Mouse (Mus musculus): ENCODE results near the gene Ldb2. TPM values are rescaled to one million over a fixed set of nuclear protein-coding genes. Genes with fewer than 3 reads are reported as not detected.

Ldb2 gene
- polyA plus RNA-seq, 1 experiment from 2014 or later: 72.1 TPM

GRCm38 (mm10) chr5:44676145-44676754 lies 123.2 kb downstream of the Ldb2 start:
- Histone ChIP-seq H3K4me3 (ENCODE audit: low read depth, low read length) (no peak overlapping the region), H3K27ac (ENCODE audit: low read depth, low read length) (no peak overlapping the region), H3K4me1 (ENCODE audit: control insufficient read depth, insufficient read depth, low read length) (peaks cover 14% of the 10 kb centered on the region), H3K9me3 (replicated peaks; ENCODE audit: control insufficient read depth, low read length) (no peaks in the 10 kb centered on the region), H3K9ac (ENCODE audit: low read length) (no peak overlapping the region), H3K27me3 (replicated peaks; ENCODE audit: control insufficient read depth, insufficient read depth, low read length) (no peaks in the 10 kb centered on the region), H3K4me2 (ENCODE audit: low read length) (no peak overlapping the region), H3K36me3 (ENCODE audit: control insufficient read depth, insufficient read depth, low read length) (no peaks in the 10 kb centered on the region)
- 32% methylated on average over 5 of the region's 5 CpGs for WGBS
- ATAC-seq (peak; percentile 76), DNase-seq (ENCODE audit: low spot score) (peak; percentile 76)

DNA sequence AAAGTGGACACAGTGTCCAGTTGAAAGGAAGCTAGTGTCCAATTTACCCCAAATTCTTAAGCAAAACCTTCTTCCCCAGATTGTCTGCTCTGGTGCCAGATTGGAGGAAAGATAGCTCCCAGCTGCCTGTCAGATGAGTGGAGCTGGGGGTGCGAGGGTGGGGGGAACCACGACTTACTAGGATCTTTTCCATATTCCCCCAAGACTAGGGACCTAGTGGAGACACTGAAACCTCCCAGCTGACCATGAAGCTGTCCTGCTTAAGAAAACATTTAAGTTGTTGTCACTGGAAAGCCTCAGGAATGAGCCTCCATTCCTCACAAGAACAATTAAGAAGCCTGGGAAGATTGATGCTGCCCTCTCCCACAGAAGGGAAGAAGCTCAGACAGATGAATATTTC lies 129.1 kb downstream of the Ldb2 start:
- no peaks in the 10 kb centered on the region for H3K36me3 ChIP-seq (ENCODE audit: control insufficient read depth, insufficient read depth, low read length)
- no peaks in the 10 kb centered on the region for H3K27me3 ChIP-seq (replicated peaks; ENCODE audit: control insufficient read depth, insufficient read depth, low read length)
- no peak overlapping the region for H3K27ac ChIP-seq (ENCODE audit: low read depth, low read length)
- no peaks in the 10 kb centered on the region for H3K9me3 ChIP-seq (replicated peaks; ENCODE audit: control insufficient read depth, low read length)
- 81% methylated on average over 2 of the region's 2 CpGs for WGBS
- DNase-seq (ENCODE audit: low spot score) (no peak), ATAC-seq (no peak)
- no peak overlapping the region for H3K4me3 ChIP-seq (ENCODE audit: low read depth, low read length)
- H3K4me1 ChIP-seq (ENCODE audit: control insufficient read depth, insufficient read depth, low read length): no peaks in the 10 kb centered on the region; the same call in 1 of the 2 replicates
- H3K9ac ChIP-seq (ENCODE audit: low read length): no peak overlapping the region
- no peak overlapping the region for H3K4me2 ChIP-seq (ENCODE audit: low read length)

DNA sequence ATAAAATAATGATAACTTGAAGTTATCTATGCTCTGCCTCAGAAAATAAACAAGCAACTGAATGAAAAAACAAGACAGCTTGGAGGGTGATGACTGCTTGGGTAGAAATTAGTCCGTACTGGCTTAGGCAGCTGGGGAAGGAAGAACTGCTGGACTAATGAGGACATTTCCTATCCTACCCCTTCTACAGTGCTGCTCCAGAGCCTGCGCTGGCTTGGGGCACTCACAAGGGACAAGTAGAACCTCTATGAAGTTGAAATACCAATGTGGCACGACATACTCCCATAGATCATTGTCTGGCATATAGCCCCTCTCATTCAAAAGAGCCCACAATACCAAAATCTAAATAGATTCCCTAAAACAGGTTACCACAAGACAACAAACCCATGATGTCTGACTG lies 131.6 kb downstream of the Ldb2 start:
- H3K27ac ChIP-seq (ENCODE audit: low read depth, low read length): peak overlapping the region; percentile 44; the same call in 1 of the 2 replicates
- ATAC-seq (peak; percentile 18; the same call in 1 of the 2 replicates), DNase-seq (ENCODE audit: low spot score) (no peak)
- H3K9ac ChIP-seq (ENCODE audit: low read length): no peak overlapping the region
- WGBS: 86% methylated on average over 3 of the region's 3 CpGs
- no peak overlapping the region for H3K4me2 ChIP-seq (ENCODE audit: low read length)
- no peaks in the 10 kb centered on the region for H3K9me3 ChIP-seq (replicated peaks; ENCODE audit: control insufficient read depth, low read length)
- H3K27me3 ChIP-seq (replicated peaks; ENCODE audit: control insufficient read depth, insufficient read depth, low read length): no peaks in the 10 kb centered on the region
- no peaks in the 10 kb centered on the region for H3K36me3 ChIP-seq (ENCODE audit: control insufficient read depth, insufficient read depth, low read length)
- H3K4me3 ChIP-seq (ENCODE audit: low read depth, low read length): no peak overlapping the region
- no peaks in the 10 kb centered on the region; the same call in 1 of the 2 replicates for H3K4me1 ChIP-seq (ENCODE audit: control insufficient read depth, insufficient read depth, low read length)

GRCm38 (mm10) chr5:44667383-44667782 lies 132.1 kb downstream of the Ldb2 start:
- Histone ChIP-seq H3K36me3 (ENCODE audit: control insufficient read depth, insufficient read depth, low read length) (no peaks in the 10 kb centered on the region), H3K9me3 (replicated peaks; ENCODE audit: control insufficient read depth, low read length) (no peaks in the 10 kb centered on the region), H3K27ac (ENCODE audit: low read depth, low read length) (peak overlapping the region; percentile 44; the same call in 1 of the 2 replicates), H3K9ac (ENCODE audit: low read length) (no peak overlapping the region), H3K4me3 (ENCODE audit: low read depth, low read length) (no peak overlapping the region), H3K27me3 (replicated peaks; ENCODE audit: control insufficient read depth, insufficient read depth, low read length) (no peaks in the 10 kb centered on the region), H3K4me1 (ENCODE audit: control insufficient read depth, insufficient read depth, low read length) (no peaks in the 10 kb centered on the region; the same call in 1 of the 2 replicates), H3K4me2 (ENCODE audit: low read length) (no peak overlapping the region)
- DNase-seq (ENCODE audit: low spot score) (peak; percentile 56), ATAC-seq (peak; percentile 68)
- 73% methylated on average over 10 of the region's 10 CpGs for WGBS

DNA sequence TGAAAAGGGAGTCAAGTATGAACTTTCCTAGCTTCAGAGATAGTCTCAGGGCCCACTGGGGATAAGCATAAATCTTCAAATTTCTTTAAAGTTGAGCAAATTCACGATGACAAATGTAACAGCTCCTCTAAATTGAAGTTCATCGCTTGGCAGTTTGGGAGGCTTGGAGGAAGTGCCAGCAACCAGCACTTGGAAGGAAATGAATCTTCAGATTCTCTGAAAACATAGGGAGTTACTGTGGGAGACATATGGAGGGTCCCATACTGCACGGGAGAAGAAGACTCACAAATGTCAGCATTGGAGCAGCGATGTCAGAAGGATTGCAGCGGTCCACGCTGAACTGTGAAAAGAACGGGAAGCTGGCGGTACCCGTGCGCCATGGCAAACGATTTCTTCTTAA lies 139.8 kb downstream of the Ldb2 start:
- Histone ChIP-seq H3K4me1 (ENCODE audit: control insufficient read depth, insufficient read depth, low read length) (0 out of 2 replicates have a peak, but pooled peaks cover 2% of the 10 kb centered on the region), H3K27me3 (replicated peaks; ENCODE audit: control insufficient read depth, insufficient read depth, low read length) (no peaks in the 10 kb centered on the region), H3K27ac (ENCODE audit: low read depth, low read length) (no peak overlapping the region), H3K36me3 (ENCODE audit: control insufficient read depth, insufficient read depth, low read length) (no peaks in the 10 kb centered on the region), H3K9ac (ENCODE audit: low read length) (no peak overlapping the region), H3K4me2 (ENCODE audit: low read length) (no peak overlapping the region), H3K9me3 (replicated peaks; ENCODE audit: control insufficient read depth, low read length) (no peaks in the 10 kb centered on the region), H3K4me3 (ENCODE audit: low read depth, low read length) (no peak overlapping the region)
- DNase-seq (ENCODE audit: low spot score) (peak; percentile 38), ATAC-seq (no peak)
- WGBS: 84% methylated on average over 11 of the region's 11 CpGs

- Histone ChIP-seq H3K4me3 (ENCODE audit: low read depth, low read length) (no peak overlapping the region), H3K36me3 (ENCODE audit: control insufficient read depth, insufficient read depth, low read length) (no peaks in the 10 kb centered on the region), H3K4me2 (ENCODE audit: low read length) (no peak overlapping the region), H3K27ac (ENCODE audit: low read depth, low read length) (no peak overlapping the region), H3K9ac (ENCODE audit: low read length) (no peak overlapping the region), H3K9me3 (replicated peaks; ENCODE audit: control insufficient read depth, low read length) (no peaks in the 10 kb centered on the region), H3K4me1 (ENCODE audit: control insufficient read depth, insufficient read depth, low read length) (0 out of 2 replicates have a peak, but pooled peaks cover 6% of the 10 kb centered on the region), H3K27me3 (replicated peaks; ENCODE audit: control insufficient read depth, insufficient read depth, low read length) (no peaks in the 10 kb centered on the region)
- WGBS: 83% methylated on average over 1 of the region's 1 CpGs
- no peak for ATAC-seq
- no peak for DNase-seq (ENCODE audit: low spot score)
These were observed 142.8 kb downstream of the Ldb2 start for GRCm38 (mm10) chr5:44656707-44657106.

DNA sequence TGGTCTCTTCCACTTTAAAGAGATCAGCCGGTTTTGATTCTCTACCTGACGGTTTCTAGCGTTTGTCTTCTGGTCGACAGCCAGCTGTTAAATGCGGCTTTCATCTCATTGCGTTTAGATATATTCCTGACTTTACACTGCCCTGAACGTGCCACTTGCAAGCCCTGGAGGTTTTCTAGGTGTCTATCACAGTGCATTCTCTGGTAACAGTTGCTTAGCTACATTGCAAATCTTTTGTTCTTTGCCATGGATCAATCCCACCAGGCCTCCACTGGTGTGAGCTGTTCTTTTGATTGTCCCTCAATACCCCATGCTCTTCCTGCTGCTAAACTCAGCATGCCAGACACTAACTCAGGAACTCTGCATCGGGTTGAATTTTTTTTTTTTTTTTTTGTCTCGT lies 145.1 kb downstream of the Ldb2 start:
- 10% methylated on average over 9 of the region's 9 CpGs for WGBS
- peak; percentile 64 for DNase-seq (ENCODE audit: low spot score)
- Histone ChIP-seq H3K4me2 (ENCODE audit: low read length) (no peak overlapping the region), H3K9me3 (replicated peaks; ENCODE audit: control insufficient read depth, low read length) (no peaks in the 10 kb centered on the region), H3K9ac (ENCODE audit: low read length) (no peak overlapping the region), H3K4me1 (ENCODE audit: control insufficient read depth, insufficient read depth, low read length) (0 out of 2 replicates have a peak, but pooled peaks cover 6% of the 10 kb centered on the region), H3K4me3 (ENCODE audit: low read depth, low read length) (no peak overlapping the region), H3K27ac (ENCODE audit: low read depth, low read length) (no peak overlapping the region), H3K27me3 (replicated peaks; ENCODE audit: control insufficient read depth, insufficient read depth, low read length) (no peaks in the 10 kb centered on the region), H3K36me3 (ENCODE audit: control insufficient read depth, insufficient read depth, low read length) (no peaks in the 10 kb centered on the region)
- ATAC-seq: peak; percentile 63

DNA sequence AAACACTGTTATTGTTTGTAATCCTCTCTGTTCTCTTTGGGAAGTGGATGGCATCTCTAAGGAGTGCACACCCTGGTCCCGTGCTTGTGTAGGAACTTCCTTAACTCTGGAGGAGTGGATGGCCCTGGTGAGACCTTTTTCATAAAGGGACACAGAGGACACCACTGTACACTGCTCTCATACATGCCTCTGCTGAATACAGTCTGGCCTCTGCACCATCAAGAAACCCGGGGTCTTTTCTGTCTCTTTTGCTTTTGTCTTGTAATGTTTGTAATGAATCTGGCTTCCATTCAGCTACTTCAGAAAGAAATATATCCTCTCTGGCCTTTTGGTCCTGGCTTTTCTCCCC lies 152.7 kb downstream of the Ldb2 start:
- Histone ChIP-seq H3K4me1 (ENCODE audit: control insufficient read depth, insufficient read depth, low read length) (peaks cover 15% of the 10 kb centered on the region), H3K9me3 (replicated peaks; ENCODE audit: control insufficient read depth, low read length) (no peaks in the 10 kb centered on the region), H3K4me2 (ENCODE audit: low read length) (no peak overlapping the region), H3K27me3 (replicated peaks; ENCODE audit: control insufficient read depth, insufficient read depth, low read length) (no peaks in the 10 kb centered on the region), H3K9ac (ENCODE audit: low read length) (no peak overlapping the region), H3K4me3 (ENCODE audit: low read depth, low read length) (no peak overlapping the region), H3K27ac (ENCODE audit: low read depth, low read length) (0 out of 2 replicates have a peak overlapping the region, but pooled peaks have one; percentile 3), H3K36me3 (ENCODE audit: control insufficient read depth, insufficient read depth, low read length) (no peaks in the 10 kb centered on the region)
- DNase-seq (ENCODE audit: low spot score): no peak
- no peak for ATAC-seq
- 37% methylated on average over 2 of the region's 2 CpGs for WGBS

- WGBS: 40% methylated on average over 4 of the region's 4 CpGs
- Histone ChIP-seq H3K9me3 (replicated peaks; ENCODE audit: control insufficient read depth, low read length) (no peaks in the 10 kb centered on the region), H3K36me3 (ENCODE audit: control insufficient read depth, insufficient read depth, low read length) (no peaks in the 10 kb centered on the region), H3K9ac (ENCODE audit: low read length) (no peak overlapping the region), H3K27ac (ENCODE audit: low read depth, low read length) (0 out of 2 replicates have a peak overlapping the region, but pooled peaks have one; percentile 3), H3K27me3 (replicated peaks; ENCODE audit: control insufficient read depth, insufficient read depth, low read length) (no peaks in the 10 kb centered on the region), H3K4me1 (ENCODE audit: control insufficient read depth, insufficient read depth, low read length) (peaks cover 15% of the 10 kb centered on the region), H3K4me2 (ENCODE audit: low read length) (no peak overlapping the region), H3K4me3 (ENCODE audit: low read depth, low read length) (no peak overlapping the region)
- no peak; the same call in 1 of the 2 replicates for ATAC-seq
- DNase-seq (ENCODE audit: low spot score): peak; percentile 16
These were observed 153.3 kb downstream of the Ldb2 start for GRCm38 (mm10) chr5:44645952-44646841.
